Mouse (Mus musculus) C3H10T1/2 (cell line): ENCODE measurements around the gene Svop. TPM values are rescaled to one million over a fixed set of nuclear protein-coding genes. Genes with fewer than 3 reads are reported as not detected.

Source experiments
- polyA plus RNA-seq, 2 experiments: library from polyadenylated mRNA; unstranded; fragments of >200 nt; fragmentation: generic; extraction: Trizol; gene quantifications; one replicate each; pipeline ENCODE4 v1.2.1; 2012; ENCODE audit warnings: missing spikeins in 2 of 2

Gene Svop
- polyA plus RNA-seq, result under 1 TPM; 0.04 to 0.05 TPM

GRCm38 (mm10) chr5:114091057-114091807 is at the start of gene Svop:
TSS of gene Svop (minus strand) at chr5:114091570.

GRCm38 (mm10) chr5:114130211-114130605 is 38.8 kb upstream of the Svop start, which contains the start of gene Ung:
TSS of gene Ung (plus strand) at chr5:114130386.

GRCm38 (mm10) chr5:114127374-114128349 is 36.3 kb upstream of the Svop start, which contains the start of gene Alkbh2:
TSS of gene Alkbh2 (minus strand) at chr5:114128218.

GRCm38 (mm10) chr5:114065161-114065560 is 26.2 kb downstream of the Svop start, which contains the start of gene Usp30:
TSS of gene Usp30 (plus strand) at chr5:114065461.

GRCm38 (mm10) chr5:114003542-114003941 is 87.8 kb downstream of the Svop start, which contains the start of gene Dao:
TSS of gene Dao (plus strand) at chr5:114003703.

GRCm38 (mm10) chr5:113993487-113994465 is 97.6 kb downstream of the Svop start, which contains the start of gene Ssh1:
TSS of gene Ssh1 (minus strand) at chr5:113993894.

Other genes with a start within 250 kb of the Svop start
- 10 to 100 TPM; 25.0 to 48.5 TPM for gene Coro1c, start 182.8 kb downstream of the Svop start, polyA plus RNA-seq
- 1 to 10 TPM in 1 of 2 experiments, under 1 TPM in 1; 0.90 to 4.2 TPM for gene Ssh1, start 97.7 kb downstream of the Svop start, polyA plus RNA-seq
- gene Dao, start 87.9 kb downstream of the Svop start, polyA plus RNA-seq, result under 1 TPM in 1 of 2 experiments, not detected in 1; 0.04 TPM
- 10 to 100 TPM in 1 of 2 experiments, 1 to 10 TPM in 1; 4.8 to 18.7 TPM for gene Usp30, start 26.1 kb downstream of the Svop start, polyA plus RNA-seq
- gene Alkbh2, start 36.6 kb upstream of the Svop start, polyA plus RNA-seq, result 1 to 10 TPM; 1.4 TPM
- gene Ung, start 38.8 kb upstream of the Svop start, polyA plus RNA-seq, result 1 to 10 TPM; 2.7 to 9.9 TPM
- gene Acacb, start 55.0 kb upstream of the Svop start, polyA plus RNA-seq, result under 1 TPM; 0.04 to 0.41 TPM
- not detected for gene Foxn4, start 182.2 kb upstream of the Svop start, polyA plus RNA-seq
- gene Myo1h, start 197.6 kb upstream of the Svop start, polyA plus RNA-seq, result 10 to 100 TPM in 1 of 2 experiments, 1 to 10 TPM in 1; 5.0 to 10.8 TPM